Mouse (Mus musculus) brown adipose tissue, adult 24 weeks (tissue): ENCODE measurements around the gene Asb8. TPM values are rescaled to one million over a fixed set of nuclear protein-coding genes. Genes with fewer than 3 reads are reported as not detected.

Source experiments
- H3K27ac ChIP-seq: fragments of 200-500 bp; replicated peaks from 2 replicates; pipeline ENCODE4 v1.5.1; 2012; ENCODE audit warnings: low read depth, mild to moderate bottlenecking, low read length
- H3K4me1 ChIP-seq: fragments of 200-500 bp; 2 replicates; pipeline ENCODE4 v1.6.1; 2012; ENCODE audit warnings: low read length, mixed read lengths; ENCODE audit not compliant: control insufficient read depth, insufficient read depth, insufficient read length
- H3K4me3 ChIP-seq: fragments of 200-500 bp; 2 replicates; pipeline ENCODE4 v1.5.1; 2012; ENCODE audit warnings: low read depth, mild to moderate bottlenecking, low read length, moderate library complexity; ENCODE audit not compliant: insufficient read depth
- polyA plus RNA-seq: library from polyadenylated mRNA; stranded (reverse); fragments of >200 nt; gene quantifications from 2 replicates; pipeline ENCODE4 v1.2.4, GENCODE M21; 2012; ENCODE audit not compliant: missing spikeins, insufficient read depth, insufficient read length

The Asb8 gene
- polyA plus RNA-seq = 31.3 and 32.9 TPM in 2 replicates

DNA sequence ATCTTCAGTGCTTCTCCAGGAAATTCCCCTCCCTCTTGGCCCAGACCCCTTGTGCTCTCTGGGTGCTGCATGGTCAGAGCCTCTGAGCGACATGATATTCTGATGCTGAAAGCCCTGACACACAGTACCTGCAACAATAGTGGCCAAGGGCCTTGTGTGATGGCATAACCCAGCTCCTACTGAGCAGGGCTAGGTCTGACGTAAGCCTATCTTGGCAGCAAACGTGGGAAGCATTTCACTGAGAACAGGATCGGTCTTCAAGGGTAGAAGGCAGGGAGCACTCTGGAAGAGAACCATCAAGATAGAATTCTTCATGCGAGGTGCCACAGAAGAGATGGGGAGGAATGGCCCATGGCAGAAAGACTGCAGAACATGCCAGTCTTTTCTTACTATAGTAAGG is at the start of gene Asb8:
Asb8 (minus strand) TSS at position 101 of the 400 bp plus-strand sequence.
- Histone ChIP-seq H3K4me3 (no peak within 1 kb of the TSS), H3K27ac (no peak within 1 kb of the TSS), H3K4me1 (no peaks in the 10 kb centered on the region)

DNA sequence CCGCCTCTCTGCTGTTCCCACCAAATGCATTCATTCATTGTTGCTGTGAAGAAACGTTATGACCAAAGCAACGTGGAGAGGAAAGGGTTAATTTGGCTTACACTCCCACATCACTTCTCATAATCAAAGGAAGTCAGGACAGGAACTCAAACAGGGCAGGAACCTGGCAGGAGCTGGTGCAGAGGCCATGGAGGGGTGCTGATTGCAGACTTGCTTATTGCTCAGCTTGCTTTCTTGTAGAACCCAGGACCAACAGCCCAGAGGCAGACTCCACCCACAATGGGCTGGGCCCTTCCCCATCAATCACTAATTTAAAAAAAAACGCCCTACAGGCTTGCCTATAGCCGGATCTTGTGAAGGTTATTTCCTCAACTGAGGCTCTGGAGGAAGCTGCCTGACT is 48.7 kb upstream of the Asb8 start:
- Histone ChIP-seq H3K4me1 (peaks cover 4% of the 10 kb centered on the region; the same call in 1 of the 2 replicates), H3K27ac (no peak overlapping the region), H3K4me3 (no peak overlapping the region)

DNA sequence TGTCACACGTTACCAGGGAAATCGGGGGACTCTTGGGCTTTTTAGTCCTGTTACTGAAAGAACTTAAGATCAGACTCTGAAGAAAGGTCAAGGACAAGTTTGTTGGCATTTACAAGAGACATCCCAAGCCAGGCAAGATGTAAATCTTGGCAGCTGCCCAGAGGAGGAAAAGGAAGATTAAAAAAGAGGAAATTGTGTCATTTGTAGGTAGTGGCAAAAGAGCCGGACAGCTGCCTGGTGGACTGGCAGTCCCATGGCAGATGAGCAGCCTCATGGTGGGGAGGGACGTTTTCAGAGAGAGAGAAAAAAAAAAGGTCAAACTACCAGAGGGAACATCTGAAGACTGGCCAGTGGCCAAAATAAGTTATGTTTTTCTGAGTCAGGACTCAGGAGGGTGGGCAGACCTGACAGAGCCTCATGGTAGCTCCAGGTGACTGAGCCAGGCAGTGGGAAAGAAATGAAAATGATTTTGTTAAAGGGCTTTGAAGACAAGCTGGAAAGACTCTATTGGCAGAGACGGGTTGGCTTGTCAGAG is 48.0 kb upstream of the Asb8 start:
- Histone ChIP-seq H3K4me1 (peaks cover 4% of the 10 kb centered on the region; the same call in 1 of the 2 replicates), H3K27ac (no peak overlapping the region), H3K4me3 (no peak overlapping the region)

DNA sequence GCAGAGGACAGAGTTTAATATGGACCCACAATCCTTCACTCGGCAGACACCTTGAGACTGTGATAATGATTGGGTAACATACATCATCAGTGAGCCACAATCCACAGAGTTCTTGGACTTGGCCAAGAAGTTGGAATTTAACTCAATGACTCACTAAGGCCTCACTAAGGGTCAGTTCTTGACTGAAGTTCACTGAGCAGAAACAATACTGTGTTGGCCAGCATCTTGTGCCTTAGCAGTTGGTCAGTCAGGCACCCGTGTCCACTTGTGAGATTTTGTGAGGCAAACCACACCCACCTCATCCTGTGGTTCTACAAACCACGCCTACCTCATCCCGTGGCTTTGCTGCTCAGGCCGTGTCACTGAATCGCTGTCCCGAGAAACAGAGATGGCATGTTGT is 44.3 kb upstream of the Asb8 start:
- Histone ChIP-seq H3K4me1 (peaks cover 4% of the 10 kb centered on the region; the same call in 1 of the 2 replicates), H3K4me3 (no peak overlapping the region), H3K27ac (no peak overlapping the region)

DNA sequence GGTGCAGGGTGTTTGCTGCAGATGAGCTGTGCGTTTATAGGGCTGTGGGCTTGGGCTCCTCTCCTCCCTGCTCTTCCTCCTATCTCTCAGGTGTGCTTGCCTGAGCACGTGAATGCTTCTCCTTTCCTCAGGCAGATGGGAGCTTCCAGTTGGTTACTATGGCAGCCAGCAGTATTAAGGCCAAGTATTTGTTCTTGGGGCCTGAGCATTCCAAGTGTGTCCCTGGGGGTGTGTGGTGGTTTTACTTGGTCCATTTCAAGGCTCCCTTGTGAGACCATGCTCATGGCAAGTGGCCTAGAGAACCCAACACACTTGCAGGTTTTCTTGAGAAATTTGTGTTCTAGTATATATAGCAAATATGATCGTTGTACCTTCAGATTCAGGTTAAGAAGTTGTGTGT is 30.0 kb upstream of the Asb8 start, which contains the start of gene Olfr288:
Olfr288 (minus strand) TSS at position 101 of the 400 bp plus-strand sequence.
- Histone ChIP-seq H3K4me1 (no peaks in the 10 kb centered on the region), H3K27ac (no peak within 1 kb of the TSS), H3K4me3 (no peak within 1 kb of the TSS)

DNA sequence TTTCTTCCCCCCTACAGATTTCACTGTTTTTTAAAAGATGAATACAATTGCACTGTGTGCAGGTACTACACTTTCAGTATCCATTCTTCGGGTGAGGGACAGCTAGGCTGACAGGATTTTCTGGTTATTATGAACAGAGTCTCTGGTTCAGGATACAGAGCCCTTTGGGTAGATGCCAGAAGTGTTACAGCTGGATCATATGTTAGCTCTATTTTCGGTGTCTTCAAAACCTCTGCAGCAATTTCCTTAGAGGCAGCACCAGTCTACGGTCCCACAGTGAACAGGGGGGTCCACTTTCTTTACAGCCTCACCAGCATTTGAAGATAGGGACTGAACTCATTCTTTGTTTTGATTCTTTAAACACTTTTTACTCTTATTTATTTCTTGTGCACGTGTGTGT is 19.0 kb upstream of the Asb8 start:
- H3K4me1 ChIP-seq = no peaks in the 10 kb centered on the region
- H3K4me3 ChIP-seq = no peak overlapping the region
- H3K27ac ChIP-seq = no peak overlapping the region

DNA sequence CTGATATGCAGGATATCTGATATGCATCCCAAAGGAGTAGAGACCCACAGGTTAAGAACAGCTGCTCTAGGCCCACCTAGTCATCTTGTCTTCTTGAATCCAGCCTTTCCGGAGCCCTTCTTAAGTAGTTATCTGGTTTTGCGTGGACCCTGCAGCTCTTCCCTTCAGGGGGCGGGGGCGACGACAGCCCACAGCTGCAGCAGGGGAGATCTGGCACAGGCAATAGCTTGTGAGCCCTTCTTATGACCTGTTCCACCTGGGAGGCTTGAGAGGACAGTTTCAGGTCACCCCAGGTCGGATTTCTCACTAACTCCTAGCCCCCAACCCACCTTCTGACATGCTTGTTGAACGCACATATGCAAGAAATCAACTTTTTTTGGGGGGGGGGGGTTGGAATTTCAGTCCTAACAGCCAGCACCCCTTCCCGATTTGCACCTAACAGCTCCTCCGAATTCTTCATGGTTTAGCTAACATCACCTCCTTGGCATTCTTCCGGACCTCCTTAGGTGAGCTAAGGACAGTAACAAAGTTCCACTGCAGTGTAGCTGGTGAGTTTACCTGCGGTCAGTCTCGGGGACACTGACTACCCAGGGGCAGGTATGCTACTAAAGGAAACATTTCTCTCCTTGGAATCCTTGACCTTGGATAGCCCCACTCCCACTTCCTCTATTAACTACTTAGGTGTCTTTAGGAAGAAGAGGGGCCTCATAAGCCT is 16.6 kb upstream of the Asb8 start:
- H3K4me1 ChIP-seq = no peaks in the 10 kb centered on the region
- no peak overlapping the region for H3K27ac ChIP-seq
- no peak overlapping the region for H3K4me3 ChIP-seq

DNA sequence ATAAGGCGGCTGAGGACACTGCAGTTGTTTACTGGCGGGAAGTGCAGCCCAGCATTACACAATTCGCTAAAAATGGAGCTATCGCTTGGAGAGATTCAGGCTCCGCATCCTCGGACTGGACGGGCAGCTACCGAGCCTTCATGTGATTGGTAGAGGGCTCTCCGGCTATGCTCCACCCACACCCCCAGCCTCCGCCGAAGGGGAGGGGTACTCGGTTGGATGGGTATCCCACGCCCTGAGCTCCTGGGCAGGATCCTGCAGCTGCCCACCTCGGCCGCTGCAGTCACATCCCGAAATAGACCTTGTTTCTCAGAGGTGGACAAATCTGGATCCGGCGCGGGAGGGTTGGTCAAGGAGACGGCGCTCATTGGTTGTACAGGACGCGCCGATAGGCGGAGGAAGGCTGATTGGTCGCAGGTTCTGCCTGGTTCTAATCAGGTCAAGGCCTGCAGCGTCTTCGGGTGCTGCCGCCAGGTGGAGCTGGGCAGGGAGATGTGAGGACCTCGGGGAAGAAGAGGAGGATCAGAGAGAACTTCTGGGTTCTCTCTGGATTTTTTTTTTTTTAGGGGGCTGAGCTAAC is 15.8 kb upstream of the Asb8 start:
- Histone ChIP-seq H3K4me3 (peak overlapping the region; percentile 62), H3K4me1 (no peaks in the 10 kb centered on the region), H3K27ac (peak overlapping the region; percentile 65)

DNA sequence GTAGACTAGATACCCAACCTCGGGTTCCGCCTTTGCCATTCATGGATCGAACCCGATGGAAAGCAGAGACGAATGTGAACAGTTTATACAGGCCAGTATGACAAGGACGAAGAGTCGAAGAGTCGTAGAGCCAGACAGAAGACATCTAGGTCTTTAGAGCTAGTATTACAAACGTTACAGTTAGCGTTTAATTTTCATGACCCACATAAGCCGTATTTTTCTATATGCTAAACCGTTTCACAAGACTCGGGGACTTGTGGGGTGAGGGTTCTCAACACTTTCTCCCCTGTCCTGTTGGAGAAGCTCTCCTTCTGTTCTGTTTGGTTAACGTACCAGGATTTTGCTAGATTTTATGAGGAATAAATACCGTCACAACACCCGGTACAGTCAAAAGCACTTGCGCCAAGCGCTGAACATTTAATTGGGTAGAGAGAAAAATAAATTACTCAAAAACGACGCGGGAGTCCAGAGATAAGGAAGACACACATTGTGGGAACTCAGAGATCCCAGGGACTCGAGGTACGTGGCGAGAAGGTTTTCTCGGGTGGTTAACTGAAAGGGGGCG is 15.2 kb upstream of the Asb8 start:
- Histone ChIP-seq H3K4me3 (peak overlapping the region; percentile 62), H3K27ac (peak overlapping the region; percentile 65), H3K4me1 (no peaks in the 10 kb centered on the region)

DNA sequence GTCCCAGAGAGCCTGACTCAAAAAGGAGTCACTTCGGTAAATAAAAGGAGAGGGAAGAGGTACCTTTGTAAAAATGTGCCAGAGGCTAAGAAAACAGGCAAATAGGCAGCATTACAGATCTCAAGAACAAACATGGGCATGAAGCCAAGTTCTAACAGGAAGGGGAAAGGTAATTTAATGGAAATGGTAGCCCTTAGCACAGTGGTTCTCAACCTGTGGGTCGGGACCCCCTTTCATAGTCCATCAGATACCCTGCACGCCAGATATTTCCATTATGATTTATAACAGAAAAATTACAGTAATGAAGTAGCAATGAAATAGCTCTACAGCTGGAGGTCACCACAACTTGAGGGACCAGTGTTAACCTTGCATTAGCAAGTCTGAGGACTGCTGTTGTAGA is 11.9 kb upstream of the Asb8 start:
- H3K27ac ChIP-seq = no peak overlapping the region
- no peaks in the 10 kb centered on the region for H3K4me1 ChIP-seq
- H3K4me3 ChIP-seq = no peak overlapping the region

DNA sequence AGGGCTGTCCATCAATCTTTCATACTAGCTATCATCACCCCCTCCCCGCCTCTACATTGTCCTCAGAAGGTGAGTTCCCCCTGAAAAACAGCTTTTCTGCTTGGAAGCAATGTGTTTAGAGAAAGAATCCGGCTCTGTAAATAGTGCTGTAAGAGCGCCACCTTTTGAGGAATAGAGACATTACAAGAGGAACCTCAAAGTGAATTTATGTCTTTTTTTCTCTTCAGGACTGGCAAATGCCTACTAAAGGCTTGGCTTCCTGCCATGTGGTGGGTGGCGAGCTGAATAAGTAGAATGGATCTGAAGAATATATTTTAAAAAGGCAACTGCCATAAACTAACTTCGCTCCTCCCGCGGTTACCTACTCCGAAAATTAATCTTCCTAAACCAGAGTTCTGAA is 8.4 kb upstream of the Asb8 start:
- no peaks in the 10 kb centered on the region for H3K4me1 ChIP-seq
- no peak overlapping the region for H3K4me3 ChIP-seq
- H3K27ac ChIP-seq = no peak overlapping the region

DNA sequence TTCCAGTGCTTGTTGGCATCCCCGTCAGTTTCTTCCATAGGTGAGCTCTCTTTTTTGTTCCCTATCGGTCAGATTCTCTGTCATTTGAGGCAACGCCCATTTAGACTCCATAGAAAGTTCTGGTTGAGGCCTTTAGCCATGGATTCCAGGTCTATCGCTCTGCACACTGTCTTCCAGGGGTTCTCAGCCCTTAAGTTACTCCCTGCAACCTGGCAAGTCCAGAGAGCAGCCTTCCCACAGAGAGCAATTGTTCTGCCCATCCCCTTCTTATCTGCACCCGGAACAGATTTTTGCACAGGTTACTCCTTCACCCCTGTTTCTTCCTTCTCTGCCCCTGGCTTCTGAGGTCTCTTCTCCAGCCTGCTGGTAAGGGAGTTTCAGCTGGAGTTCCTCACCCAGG is 6.7 kb upstream of the Asb8 start:
- Histone ChIP-seq H3K4me1 (no peaks in the 10 kb centered on the region), H3K4me3 (no peak overlapping the region), H3K27ac (no peak overlapping the region)

DNA sequence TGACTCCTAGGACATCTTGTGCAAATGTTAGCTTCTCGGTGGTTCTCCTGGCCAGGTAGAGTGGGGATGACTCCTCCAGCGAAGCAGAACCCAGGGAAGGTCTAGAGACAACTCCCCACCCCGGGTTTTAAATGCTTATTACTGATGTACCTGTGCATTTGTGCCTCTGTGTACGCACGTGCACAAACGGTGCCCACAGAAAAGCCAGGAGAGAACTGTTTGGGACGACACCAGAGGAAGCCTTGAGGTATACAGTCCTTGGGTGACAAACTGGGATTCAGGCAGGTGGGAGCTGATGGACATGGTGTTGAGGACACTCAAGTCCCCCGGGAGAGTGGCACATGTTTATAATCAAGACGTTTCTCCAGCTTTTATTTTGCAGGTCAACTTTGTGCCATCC is 5.5 kb upstream of the Asb8 start:
- Histone ChIP-seq H3K4me1 (no peaks in the 10 kb centered on the region), H3K27ac (no peak overlapping the region), H3K4me3 (no peak overlapping the region)

DNA sequence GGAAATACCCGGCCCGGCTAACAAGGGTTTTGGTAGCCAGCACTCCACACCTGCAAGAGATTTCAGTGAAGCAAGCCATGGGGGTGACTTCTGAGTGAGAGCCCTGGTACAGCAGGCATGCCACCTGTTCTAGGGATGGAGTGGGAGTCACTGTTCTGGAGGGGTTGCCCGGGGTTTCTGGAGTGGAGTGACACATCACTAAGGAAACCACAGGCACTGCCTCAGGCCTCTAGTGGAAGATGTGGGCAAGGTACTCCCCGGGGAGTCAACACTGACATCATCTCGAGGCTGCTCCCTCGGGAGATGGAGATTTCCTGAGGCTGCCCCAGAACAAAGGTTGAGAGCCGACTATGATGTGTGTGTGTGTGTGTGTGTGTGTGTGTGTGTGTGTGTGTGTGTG is 4.9 kb upstream of the Asb8 start:
- no peak overlapping the region for H3K4me3 ChIP-seq
- no peaks in the 10 kb centered on the region for H3K4me1 ChIP-seq
- H3K27ac ChIP-seq = no peak overlapping the region

DNA sequence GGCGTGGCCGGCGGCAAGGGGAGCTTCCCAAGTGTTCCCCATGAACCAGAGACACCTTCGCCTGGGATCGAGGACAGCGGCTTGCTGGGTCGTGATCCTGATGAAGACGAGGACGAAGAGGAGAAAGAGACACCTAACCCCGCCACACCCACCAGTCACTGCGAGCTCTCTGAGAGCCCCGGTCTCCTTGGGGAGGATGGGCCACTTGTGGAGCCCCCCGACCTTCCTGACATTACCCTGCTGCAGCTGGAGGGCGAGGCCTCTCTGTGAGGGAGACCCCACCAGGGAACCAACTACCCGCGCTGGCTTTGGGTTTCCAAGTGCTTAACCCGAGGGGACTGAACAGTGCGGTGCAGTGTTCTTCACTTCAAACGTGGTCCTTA is 3.2 kb upstream of the Asb8 start:
- no peak overlapping the region for H3K4me3 ChIP-seq
- no peaks in the 10 kb centered on the region for H3K4me1 ChIP-seq
- no peak overlapping the region for H3K27ac ChIP-seq
